Mouse (Mus musculus): ENCODE measurements at regions not wholly inside any gene's neighbourhood (a gene's known extent, or its start where the extent isn't known, plus 50 kb on each side); places are given as distances from the start of the nearest gene placed in this dataset.
"Not testable (repeated sequence)": the region's sequence is repeated elsewhere in the genome, so short reads cannot be mapped to it uniquely, and the experiment has no call there.

GRCm38 (mm10) chr5:22670296-22670695 lies 75.6 kb upstream of the Lhfpl3 start:
- ATAC-seq (peak; percentile 42; the same call in 1 of the 2 replicates), DNase-seq (peak; percentile 4)
- no peak overlapping the region for H3K4me2 ChIP-seq (ENCODE audit: low read depth)
- WGBS, result 23% methylated on average over 1 of the region's 1 CpGs
- H3K4me3 ChIP-seq (ENCODE audit: low read depth, low read length), result no peak overlapping the region
- H3K9me3 ChIP-seq (ENCODE audit: low read length), result no peaks in the 10 kb centered on the region
- H3K4me1 ChIP-seq (ENCODE audit: insufficient read depth), result no peaks in the 10 kb centered on the region
- no peaks in the 10 kb centered on the region for H3K36me3 ChIP-seq (ENCODE audit: insufficient read depth)
- H3K27ac ChIP-seq (ENCODE audit: low read depth, low read length), result no peak overlapping the region
- no peak for TF ChIP-seq CTCF (IDR thresholded peaks at IDR 0.05; ENCODE audit: low read depth)
- H3K9ac ChIP-seq, result no peak overlapping the region
- no peaks in the 10 kb centered on the region for H3K27me3 ChIP-seq (ENCODE audit: insufficient read depth, low read length)

GRCm38 (mm10) chr5:22641233-22641632 lies 91.0 kb upstream of the Orc5 start:
- H3K9me3 ChIP-seq (ENCODE audit: low read length), result no peaks in the 10 kb centered on the region
- no peak overlapping the region for H3K9ac ChIP-seq
- ATAC-seq, result no peak
- no peak overlapping the region for H3K4me2 ChIP-seq (ENCODE audit: low read depth)
- H3K27me3 ChIP-seq (ENCODE audit: insufficient read depth, low read length), result no peaks in the 10 kb centered on the region
- peak; percentile 65 for TF ChIP-seq CTCF (IDR thresholded peaks at IDR 0.05; ENCODE audit: low read depth)
- no peak overlapping the region for H3K4me3 ChIP-seq (ENCODE audit: low read depth, low read length)
- no peaks in the 10 kb centered on the region for H3K36me3 ChIP-seq (ENCODE audit: insufficient read depth)
- peak; percentile 22 for DNase-seq
- H3K4me1 ChIP-seq (ENCODE audit: insufficient read depth), result no peaks in the 10 kb centered on the region
- H3K27ac ChIP-seq (ENCODE audit: low read depth, low read length), result no peak overlapping the region

- ATAC-seq; H3K9me3 ChIP-seq (ENCODE audit: low read length); H3K36me3 ChIP-seq (ENCODE audit: insufficient read depth); H3K4me3 ChIP-seq (ENCODE audit: low read depth, low read length); H3K27me3 ChIP-seq (ENCODE audit: insufficient read depth, low read length); H3K27ac ChIP-seq (ENCODE audit: low read depth, low read length); H3K4me1 ChIP-seq (ENCODE audit: insufficient read depth); H3K4me2 ChIP-seq (ENCODE audit: low read depth); H3K9ac ChIP-seq; DNase-seq: not testable (repeated sequence)
- 71% methylated on average over 2 of the region's 2 CpGs for WGBS
These were observed 66.8 kb upstream of the Orc5 start for GRCm38 (mm10) chr5:22616989-22617388.

Measured in forebrain, postnatal 0 days (tissue).